Mouse (Mus musculus): Measurements from ENCODE around the gene Acoxl. TPM values are rescaled to one million over a fixed set of nuclear protein-coding genes. Genes with fewer than 3 reads are reported as not detected.

The Acoxl gene
- polyA plus RNA-seq, 1 experiment = not detected

- WGBS = 30% methylated on average over 11 of the region's 11 CpGs
- no peak overlapping the region for H3K27ac ChIP-seq (ENCODE audit: control insufficient read depth, insufficient read depth, low read depth, low read length, poor library complexity)
- H3K4me1 ChIP-seq (ENCODE audit: control insufficient read depth, insufficient read depth, low read length) = no peaks in the 10 kb centered on the region
- H3K4me3 ChIP-seq (replicated peaks; ENCODE audit: control insufficient read depth, low read depth, low read length) = no peak overlapping the region
- TF ChIP-seq CTCF (IDR thresholded peaks at IDR 0.05; ENCODE audit: control insufficient read depth, insufficient read depth, low read length) (no peak), POLR2A (IDR thresholded peaks at IDR 0.05; ENCODE audit: borderline replicate concordance, control insufficient read depth, low read depth, low read length) (no peak)
These were observed 749 bp downstream of the Acoxl start for GRCm38 (mm10) chr2:127839425-127839824.

GRCm38 (mm10) chr2:127841402-127841801, 2.7 kb downstream of the Acoxl start:
- WGBS = 73% methylated on average over 1 of the region's 1 CpGs
- H3K4me1 ChIP-seq (ENCODE audit: control insufficient read depth, insufficient read depth, low read length) = no peaks in the 10 kb centered on the region; the same call in 1 of the 2 replicates
- H3K27ac ChIP-seq (ENCODE audit: control insufficient read depth, insufficient read depth, low read depth, low read length, poor library complexity) = no peak overlapping the region
- H3K4me3 ChIP-seq (replicated peaks; ENCODE audit: control insufficient read depth, low read depth, low read length) = no peak overlapping the region
- TF ChIP-seq POLR2A (IDR thresholded peaks at IDR 0.05; ENCODE audit: borderline replicate concordance, control insufficient read depth, low read depth, low read length) = no peak
- no peak for TF ChIP-seq CTCF (IDR thresholded peaks at IDR 0.05; ENCODE audit: control insufficient read depth, insufficient read depth, low read length)

GRCm38 (mm10) chr2:127842421-127842820, 3.7 kb downstream of the Acoxl start:
- no peak for TF ChIP-seq POLR2A (IDR thresholded peaks at IDR 0.05; ENCODE audit: borderline replicate concordance, control insufficient read depth, low read depth, low read length)
- no peak for TF ChIP-seq CTCF (IDR thresholded peaks at IDR 0.05; ENCODE audit: control insufficient read depth, insufficient read depth, low read length)
- Histone ChIP-seq H3K4me3 (replicated peaks; ENCODE audit: control insufficient read depth, low read depth, low read length) (no peak overlapping the region), H3K27ac (ENCODE audit: control insufficient read depth, insufficient read depth, low read depth, low read length, poor library complexity) (no peak overlapping the region), H3K4me1 (ENCODE audit: control insufficient read depth, insufficient read depth, low read length) (no peaks in the 10 kb centered on the region; the same call in 1 of the 2 replicates)
- 61% methylated on average over 3 of the region's 3 CpGs for WGBS

GRCm38 (mm10) chr2:127845346-127845982, 6.8 kb downstream of the Acoxl start:
- H3K4me1 ChIP-seq (ENCODE audit: control insufficient read depth, insufficient read depth, low read length) = no peaks in the 10 kb centered on the region; the same call in 1 of the 2 replicates
- H3K27ac ChIP-seq (ENCODE audit: control insufficient read depth, insufficient read depth, low read depth, low read length, poor library complexity) = no peak overlapping the region
- H3K4me3 ChIP-seq (replicated peaks; ENCODE audit: control insufficient read depth, low read depth, low read length) = no peak overlapping the region
- TF ChIP-seq CTCF (IDR thresholded peaks at IDR 0.05; ENCODE audit: control insufficient read depth, insufficient read depth, low read length) = no peak
- no peak for TF ChIP-seq POLR2A (IDR thresholded peaks at IDR 0.05; ENCODE audit: borderline replicate concordance, control insufficient read depth, low read depth, low read length)
- WGBS = 19% methylated on average over 7 of the region's 7 CpGs

- Histone ChIP-seq H3K27ac (ENCODE audit: control insufficient read depth, insufficient read depth, low read depth, low read length, poor library complexity) (no peak overlapping the region), H3K4me1 (ENCODE audit: control insufficient read depth, insufficient read depth, low read length) (no peaks in the 10 kb centered on the region; the same call in 1 of the 2 replicates), H3K4me3 (replicated peaks; ENCODE audit: control insufficient read depth, low read depth, low read length) (no peak overlapping the region)
- TF ChIP-seq CTCF (IDR thresholded peaks at IDR 0.05; ENCODE audit: control insufficient read depth, insufficient read depth, low read length) (no peak), POLR2A (IDR thresholded peaks at IDR 0.05; ENCODE audit: borderline replicate concordance, control insufficient read depth, low read depth, low read length) (no peak)
These were observed 7.3 kb downstream of the Acoxl start for GRCm38 (mm10) chr2:127846008-127846407.

GRCm38 (mm10) chr2:127846571-127846970, 7.9 kb downstream of the Acoxl start:
- Histone ChIP-seq H3K4me3 (replicated peaks; ENCODE audit: control insufficient read depth, low read depth, low read length) (no peak overlapping the region), H3K27ac (ENCODE audit: control insufficient read depth, insufficient read depth, low read depth, low read length, poor library complexity) (no peak overlapping the region), H3K4me1 (ENCODE audit: control insufficient read depth, insufficient read depth, low read length) (no peaks in the 10 kb centered on the region; the same call in 1 of the 2 replicates)
- no peak for TF ChIP-seq POLR2A (IDR thresholded peaks at IDR 0.05; ENCODE audit: borderline replicate concordance, control insufficient read depth, low read depth, low read length)
- WGBS = 0% methylated on average over 1 of the region's 1 CpGs

- Histone ChIP-seq H3K4me1 (ENCODE audit: control insufficient read depth, insufficient read depth, low read length) (no peaks in the 10 kb centered on the region; the same call in 1 of the 2 replicates), H3K27ac (ENCODE audit: control insufficient read depth, insufficient read depth, low read depth, low read length, poor library complexity) (no peak overlapping the region), H3K4me3 (replicated peaks; ENCODE audit: control insufficient read depth, low read depth, low read length) (no peak overlapping the region)
- 86% methylated on average over 2 of the region's 2 CpGs for WGBS
- no peak for TF ChIP-seq CTCF (IDR thresholded peaks at IDR 0.05; ENCODE audit: control insufficient read depth, insufficient read depth, low read length)
- no peak for TF ChIP-seq POLR2A (IDR thresholded peaks at IDR 0.05; ENCODE audit: borderline replicate concordance, control insufficient read depth, low read depth, low read length)
These were observed 11.7 kb downstream of the Acoxl start for GRCm38 (mm10) chr2:127850371-127850770.

- H3K4me1 ChIP-seq (ENCODE audit: control insufficient read depth, insufficient read depth, low read length) = no peaks in the 10 kb centered on the region; the same call in 1 of the 2 replicates
- WGBS = 34% methylated on average over 4 of the region's 4 CpGs
- TF ChIP-seq POLR2A (IDR thresholded peaks at IDR 0.05; ENCODE audit: borderline replicate concordance, control insufficient read depth, low read depth, low read length) (no peak), CTCF (IDR thresholded peaks at IDR 0.05; ENCODE audit: control insufficient read depth, insufficient read depth, low read length) (no peak)
These were observed 15.8 kb downstream of the Acoxl start for GRCm38 (mm10) chr2:127854332-127854991.

More at GRCm38 (mm10) chr2:127854332-127854991, 15.8 kb downstream of the Acoxl start:
- Histone ChIP-seq H3K27ac (ENCODE audit: control insufficient read depth, insufficient read depth, low read depth, low read length, poor library complexity) (no peak overlapping the region), H3K4me3 (replicated peaks; ENCODE audit: control insufficient read depth, low read depth, low read length) (no peak overlapping the region)
